Mouse (Mus musculus): ENCODE data around the gene Cnih3.

The Cnih3 gene

DNA sequence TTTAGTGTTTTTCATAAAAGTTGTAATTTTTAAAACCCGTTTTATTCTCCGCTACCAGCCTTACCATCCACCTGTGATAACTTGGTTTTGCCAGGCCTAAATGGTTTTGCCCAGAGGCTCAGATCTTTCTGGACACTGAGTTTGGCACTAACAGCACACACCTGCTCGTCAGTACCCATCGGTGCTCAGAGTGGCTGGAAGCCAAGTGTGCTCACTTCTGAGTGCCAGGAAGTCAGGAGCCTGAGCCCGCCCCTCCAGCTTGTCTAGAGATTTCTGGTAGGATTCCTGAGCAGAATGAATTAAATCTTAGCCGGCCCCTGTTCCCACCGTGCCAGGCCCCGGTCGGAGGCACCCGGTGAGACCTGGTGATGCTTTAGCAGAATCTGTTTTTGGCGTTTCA lies 54.9 kb downstream of the Cnih3 start:
- no peak for DNase-seq

DNA sequence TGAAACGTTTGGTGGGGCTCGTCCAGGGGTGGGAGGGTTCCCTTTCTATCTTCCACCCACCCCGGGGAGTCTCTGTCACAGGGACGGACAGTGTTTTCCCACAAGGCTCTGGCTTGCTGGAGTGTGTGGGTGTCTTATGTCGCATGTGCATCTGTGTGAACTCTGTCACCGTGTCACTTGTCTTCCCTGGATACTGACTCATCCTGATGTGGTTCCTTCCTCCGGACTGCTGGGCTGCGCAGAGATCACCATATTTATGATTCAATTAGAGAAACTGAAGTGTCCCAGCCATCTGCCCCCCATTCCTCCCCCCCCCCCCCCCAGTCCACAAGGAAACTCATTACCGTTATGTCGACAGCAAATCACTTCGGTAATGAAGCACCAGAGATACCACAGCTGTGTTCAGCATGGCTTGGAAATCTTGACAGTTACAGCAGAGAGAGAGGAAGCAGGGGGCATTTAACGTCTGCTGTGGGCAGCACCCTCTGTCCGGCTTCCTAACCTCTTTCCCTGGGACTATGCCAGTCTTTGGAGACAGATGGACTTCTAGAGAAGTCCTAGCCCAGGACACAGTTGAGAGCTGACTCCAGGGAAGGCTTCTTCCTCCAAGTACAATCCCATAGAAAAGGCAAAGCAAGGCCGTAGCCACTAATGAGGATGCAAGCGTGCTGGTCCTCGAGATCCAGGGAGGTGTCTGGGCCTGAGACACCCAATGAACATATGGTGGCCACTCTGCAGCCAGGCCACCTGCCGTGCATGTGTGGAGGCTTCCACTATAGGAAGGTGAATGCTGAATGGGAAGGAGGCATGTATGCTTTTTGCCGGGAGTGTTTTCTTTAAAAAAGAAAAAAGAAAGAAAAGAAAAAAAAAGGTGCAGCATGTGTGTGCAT lies 55.9 kb downstream of the Cnih3 start:
- DNase-seq: no peak

DNA sequence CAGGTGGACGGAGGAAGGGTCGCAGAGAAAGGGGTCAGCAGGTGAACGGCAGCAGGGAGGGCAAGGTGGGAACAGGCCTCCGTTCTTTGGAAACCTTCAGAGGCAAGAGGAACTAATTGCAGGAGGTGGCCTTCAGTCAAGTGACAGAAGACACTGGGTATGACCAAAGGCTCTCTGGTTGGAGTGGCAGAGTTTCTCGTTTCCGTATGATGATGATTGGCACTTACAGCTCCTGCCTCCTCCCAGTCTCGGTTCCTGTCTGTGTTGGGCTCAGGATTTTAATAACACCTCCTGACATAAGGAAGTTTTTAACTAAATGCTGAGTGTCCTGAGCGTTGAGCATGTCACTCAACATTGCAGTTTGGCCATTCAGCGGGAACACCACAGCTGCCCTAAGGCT lies 57.3 kb downstream of the Cnih3 start:
- DNase-seq: no peak

DNA sequence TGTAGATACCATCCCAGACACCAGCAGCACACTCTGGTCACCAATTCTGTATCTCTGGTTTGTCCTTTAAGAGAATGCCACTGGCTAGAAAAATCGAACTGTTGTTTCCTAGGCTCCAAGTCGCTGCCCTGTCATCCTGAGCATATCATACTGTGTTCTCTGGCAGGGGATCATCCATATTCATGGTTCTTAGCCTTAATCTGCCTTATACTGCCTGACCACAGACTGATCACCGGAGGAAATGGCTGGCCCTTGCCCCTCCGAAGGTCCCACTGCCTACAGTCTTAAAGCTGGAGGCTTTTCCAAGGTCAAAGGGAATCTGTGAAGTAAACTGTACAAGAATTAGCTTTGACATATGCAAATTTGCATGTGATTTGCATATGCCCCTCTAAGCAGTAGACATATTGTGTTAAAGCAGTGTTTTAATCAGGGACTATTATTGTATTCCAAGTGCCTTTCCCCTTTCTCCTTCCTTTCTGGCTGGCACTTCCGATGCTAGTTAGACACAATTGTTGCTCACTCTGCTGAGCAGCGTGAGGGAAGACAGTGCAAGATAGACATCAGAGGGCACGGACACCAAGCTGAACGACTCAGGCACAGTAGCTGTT lies 58.3 kb downstream of the Cnih3 start:
- DNase-seq: no peak

DNA sequence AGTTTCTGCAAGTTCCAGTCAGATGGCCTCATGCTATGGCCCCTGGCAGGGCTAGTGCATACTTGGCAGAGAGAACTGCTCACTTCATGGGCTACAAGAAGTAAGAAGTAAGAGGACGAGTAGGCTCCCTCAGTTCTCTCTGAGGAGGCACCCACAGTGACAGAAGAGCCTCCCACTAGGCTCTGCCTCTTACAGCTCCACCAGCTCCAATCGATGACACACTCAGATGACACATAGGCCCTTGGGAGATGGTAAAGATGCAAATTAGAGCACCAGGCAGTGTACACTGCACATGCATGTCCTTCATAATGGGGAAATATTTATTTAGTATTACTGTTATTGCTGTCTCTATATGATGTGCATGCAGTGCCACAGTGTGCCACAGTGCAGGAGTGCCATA lies 62.6 kb downstream of the Cnih3 start:
- DNase-seq: no peak

DNA sequence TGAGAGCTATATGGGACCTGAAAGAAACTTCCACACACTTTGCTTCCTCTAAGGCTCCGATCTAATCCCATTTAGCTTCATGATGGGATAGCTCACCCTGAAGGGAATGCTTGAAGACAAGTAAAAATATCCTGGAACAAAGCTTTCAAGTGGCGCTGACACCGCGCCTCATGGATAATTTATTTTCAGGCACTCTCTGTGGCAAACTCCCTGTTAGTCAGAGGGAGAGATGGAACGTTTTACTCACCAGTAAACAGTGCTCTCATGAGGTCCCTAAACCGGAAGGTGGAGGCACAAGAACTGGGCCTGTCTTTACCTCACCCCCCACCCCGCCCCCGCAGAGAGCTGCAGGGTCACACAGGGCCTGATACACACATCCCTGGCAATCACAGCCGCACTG lies 64.4 kb downstream of the Cnih3 start:
- no peak for DNase-seq

DNA sequence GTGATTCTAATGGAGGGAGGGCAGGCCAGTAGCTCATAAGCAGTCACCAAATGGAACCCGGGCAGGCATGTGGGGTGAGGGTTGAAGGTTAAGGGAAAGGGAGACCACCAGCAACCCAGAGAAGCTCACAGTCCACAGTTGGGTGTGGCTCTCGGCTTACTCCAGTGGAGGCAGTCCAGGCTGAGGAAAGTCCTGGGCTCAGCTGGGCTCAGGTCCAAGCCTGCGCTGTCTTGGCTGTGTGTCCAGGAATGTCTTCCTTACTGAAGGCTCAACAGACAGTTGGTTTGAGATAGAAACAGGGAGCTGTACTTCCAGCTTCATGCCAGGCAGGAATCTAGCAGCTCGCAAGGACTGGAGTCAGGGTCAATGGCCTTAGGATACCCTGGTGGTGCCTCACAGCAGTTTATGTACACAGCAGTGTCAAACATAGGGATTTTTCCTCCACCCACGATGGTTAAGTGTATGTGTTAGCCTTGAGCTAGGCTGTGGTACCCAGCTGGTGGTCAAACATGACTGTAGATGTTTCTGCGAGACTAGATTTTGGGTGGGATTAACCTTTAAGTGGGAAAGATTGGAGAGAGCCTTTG lies 65.6 kb downstream of the Cnih3 start:
- peak; percentile 77 for DNase-seq

DNA sequence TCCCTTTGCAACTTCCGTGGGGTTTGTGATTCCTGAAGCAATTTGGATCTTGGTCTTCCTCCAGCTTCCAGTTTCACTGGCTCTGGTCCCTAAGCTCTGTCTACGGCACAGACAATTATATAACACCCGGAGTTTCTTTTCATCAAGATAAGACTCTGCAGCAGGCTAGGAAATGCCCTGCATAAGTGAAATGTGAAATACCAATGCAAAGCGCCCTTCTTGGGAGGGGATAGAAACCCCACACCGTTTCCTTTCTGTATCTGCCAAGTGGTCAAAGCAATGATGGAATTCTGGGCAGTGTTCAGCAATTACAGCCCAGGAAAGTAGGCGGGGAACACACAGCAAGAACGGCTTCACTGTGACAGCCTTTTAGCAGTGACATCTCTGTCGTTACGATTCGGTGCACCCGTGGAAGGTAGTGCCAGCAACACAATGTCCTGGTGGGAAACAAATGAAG lies 67.7 kb downstream of the Cnih3 start:
- peak; percentile 12 for DNase-seq

DNA sequence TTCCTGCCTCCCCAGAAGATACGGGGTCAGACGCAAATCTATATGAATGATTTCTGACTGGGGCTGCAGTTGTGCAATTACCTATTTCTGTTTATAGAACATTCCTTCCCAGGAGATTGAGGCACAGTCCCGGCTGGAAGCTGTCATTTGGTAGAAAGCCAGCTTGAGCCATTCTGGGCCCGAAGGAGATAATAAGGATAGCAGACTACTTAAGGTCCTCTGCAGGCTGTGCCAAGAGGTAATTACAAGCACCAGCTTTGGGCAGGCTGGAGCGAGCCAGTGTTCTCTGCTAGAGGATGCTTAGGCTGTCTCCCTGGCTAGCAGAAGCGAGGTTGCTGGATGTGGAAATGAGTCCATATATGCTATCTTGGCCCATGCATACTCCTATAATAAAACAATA lies 70.4 kb downstream of the Cnih3 start:
- DNase-seq: no peak

DNA sequence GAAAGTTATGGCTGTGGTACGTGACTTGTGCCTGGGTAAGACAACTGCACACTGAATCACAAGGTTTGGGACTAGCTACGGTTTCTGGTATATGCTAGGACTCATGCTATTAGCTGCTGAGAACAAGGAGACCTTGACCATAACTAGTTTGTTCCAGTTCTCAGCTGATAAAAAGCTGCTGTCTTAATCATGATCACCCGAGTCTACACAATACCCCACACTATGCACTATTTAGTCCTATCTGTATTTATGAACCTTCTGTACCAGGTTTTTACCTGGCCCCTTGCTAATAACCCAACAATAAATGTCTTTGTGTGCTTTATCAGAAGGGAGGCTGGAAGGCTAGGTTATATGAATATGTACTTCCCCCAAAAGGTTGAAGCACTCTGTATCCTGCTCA lies 72.5 kb downstream of the Cnih3 start:
- DNase-seq: no peak

DNA sequence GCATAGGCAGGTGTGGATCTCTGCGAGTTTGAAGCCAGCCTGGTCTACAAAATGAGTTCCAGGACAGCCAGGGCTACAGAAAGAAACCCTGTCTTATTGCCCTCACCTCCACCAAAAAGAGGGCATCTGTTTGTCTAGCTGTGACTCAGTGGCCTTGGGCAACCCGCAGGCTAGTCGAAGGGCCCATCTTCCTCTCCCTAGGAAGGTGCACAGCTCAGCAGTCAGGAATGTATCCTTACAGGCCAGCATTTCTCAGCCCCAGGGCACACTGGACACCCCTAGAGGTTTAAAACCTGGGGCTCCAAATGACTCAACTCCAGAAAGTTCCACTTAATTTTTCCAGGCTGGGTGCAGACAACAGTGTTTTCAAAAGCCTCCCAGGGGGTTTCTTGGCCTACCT lies 73.0 kb downstream of the Cnih3 start:
- DNase-seq: no peak

DNA sequence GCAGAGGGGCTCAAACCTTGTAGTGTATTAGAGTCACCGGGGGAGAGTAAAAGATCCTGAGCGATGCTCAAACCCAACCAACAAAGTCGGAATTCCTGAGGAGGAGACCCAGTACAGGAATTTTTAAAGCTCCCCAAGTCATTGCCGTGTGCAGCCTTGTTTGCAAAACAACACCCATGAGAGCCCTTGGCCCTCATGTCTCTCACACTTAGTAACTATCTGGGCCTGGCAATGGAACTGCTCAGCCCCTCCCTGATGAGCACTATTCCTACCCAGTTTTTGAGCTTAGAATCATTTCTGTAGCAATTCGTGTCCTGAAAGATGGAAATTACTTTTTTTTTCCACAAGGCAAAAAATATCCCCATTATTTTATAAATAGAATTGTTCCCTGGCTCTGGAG lies 74.0 kb downstream of the Cnih3 start:
- no peak for DNase-seq

DNA sequence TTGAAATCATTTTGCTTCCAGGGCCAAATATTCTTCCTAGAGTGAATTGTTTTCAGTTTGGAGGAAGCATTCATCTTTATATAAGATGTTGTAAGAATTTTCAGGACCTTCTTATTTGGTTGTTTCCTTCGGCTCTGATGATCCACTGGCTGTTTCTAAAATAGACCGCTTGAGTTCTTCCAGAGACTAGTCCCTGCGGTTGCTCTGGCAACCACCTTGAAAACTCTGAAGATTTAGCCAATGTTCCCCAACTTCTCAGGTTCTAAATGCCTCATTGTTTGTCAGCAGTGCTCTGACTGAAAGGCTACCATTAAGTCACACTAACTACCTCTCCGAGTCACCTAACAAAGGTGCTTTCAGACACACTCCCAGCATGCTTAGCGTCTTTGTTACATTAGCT lies 80.8 kb downstream of the Cnih3 start:
- DNase-seq: no peak

DNA sequence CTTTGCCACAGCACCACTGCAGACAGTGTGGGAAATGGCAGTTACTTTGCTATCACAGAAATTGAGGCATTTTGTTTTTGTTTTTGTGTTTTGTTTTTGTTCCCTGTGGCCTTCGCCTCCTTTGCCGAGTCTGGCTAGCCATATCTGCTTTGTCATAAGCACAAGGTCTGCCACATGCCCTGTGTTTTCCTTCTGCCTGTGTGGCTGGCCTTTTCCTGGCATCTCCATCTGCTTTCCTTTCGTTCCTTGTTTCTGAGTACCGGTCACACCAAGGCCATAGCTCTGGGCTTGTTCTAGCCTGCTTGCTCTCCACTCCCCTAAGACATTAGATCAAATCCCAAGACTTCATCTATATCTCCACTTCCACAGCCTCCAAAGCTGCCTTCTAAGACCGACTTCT lies 83.0 kb downstream of the Cnih3 start:
- DNase-seq: no peak

DNA sequence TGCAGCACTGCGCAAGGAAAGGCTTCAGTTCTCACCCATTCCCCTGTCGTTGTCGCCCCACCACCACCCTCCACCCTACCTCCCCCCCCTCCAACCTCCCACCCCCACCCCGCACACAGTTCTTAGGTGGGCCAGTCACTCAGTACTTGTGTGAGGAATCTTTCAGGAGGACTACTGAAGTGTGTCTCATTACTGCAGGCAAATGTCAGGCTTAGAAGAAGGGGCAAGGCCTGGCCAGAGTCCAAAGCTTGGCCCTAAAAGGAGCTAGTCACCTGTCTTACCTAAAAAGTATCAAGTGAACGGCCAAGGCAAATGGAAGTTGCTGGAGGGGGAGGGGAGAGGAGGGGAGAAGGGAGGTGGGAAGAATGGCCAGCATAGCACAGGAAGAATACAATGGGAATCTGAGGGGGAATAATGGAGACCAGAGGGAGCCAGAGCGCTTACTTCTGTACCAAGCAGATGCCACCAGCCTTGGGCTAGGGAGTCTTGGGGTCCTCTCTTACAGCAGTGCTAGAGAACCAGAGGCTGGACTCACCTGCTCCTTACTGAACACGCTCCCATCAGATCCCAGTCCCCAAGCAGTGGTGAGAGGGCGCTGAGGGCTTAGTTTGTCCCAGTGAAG lies 88.7 kb downstream of the Cnih3 start:
- peak; percentile 37 for DNase-seq

DNA sequence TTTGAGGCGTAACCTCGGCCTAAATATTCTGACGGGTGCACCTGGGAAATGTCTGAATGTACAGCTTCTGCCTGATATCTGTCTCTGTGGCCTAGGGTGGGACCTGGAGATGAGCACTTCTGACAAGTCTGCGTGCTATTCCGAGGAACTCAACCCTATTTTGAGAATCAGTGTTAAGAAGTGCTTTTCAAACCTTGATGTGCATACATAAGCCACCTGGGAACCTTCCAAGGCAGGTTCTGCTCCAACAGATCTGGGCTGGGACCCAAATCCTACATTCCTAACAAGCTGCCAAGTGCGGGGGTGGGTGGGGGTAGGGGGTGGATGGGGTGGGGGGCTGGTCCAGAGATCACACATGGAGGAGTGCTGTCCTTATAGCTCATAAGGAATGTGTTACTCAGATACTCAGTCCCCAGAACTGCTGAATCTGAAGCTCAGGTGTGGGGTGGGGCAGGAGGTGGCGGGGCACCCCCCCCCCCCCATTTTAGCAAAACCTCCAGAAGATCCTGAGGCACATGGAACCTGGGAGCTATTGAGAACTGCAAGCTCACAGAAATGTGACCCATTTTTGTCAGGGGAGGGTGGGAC lies 89.3 kb downstream of the Cnih3 start:
- peak; percentile 20 for DNase-seq

DNA sequence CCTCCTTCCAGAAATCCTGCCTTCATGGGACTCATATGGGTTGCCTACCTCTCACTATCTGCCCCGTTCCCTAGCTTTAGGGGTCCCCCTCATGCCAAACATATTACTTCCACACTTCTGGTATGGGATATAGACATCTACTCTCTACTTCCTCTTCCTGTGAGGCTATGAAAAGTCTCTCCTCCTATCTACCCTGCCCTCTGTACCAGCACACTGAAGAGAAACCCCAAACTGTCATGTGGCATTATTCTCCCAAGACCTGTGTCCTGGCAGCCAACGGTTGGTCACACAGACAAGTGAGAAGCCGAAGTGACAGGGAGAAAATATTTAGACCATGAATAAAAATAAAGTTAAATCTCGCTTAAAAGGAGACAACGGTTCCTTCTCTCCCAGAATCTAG lies 92.6 kb downstream of the Cnih3 start:
- DNase-seq: no peak

DNA sequence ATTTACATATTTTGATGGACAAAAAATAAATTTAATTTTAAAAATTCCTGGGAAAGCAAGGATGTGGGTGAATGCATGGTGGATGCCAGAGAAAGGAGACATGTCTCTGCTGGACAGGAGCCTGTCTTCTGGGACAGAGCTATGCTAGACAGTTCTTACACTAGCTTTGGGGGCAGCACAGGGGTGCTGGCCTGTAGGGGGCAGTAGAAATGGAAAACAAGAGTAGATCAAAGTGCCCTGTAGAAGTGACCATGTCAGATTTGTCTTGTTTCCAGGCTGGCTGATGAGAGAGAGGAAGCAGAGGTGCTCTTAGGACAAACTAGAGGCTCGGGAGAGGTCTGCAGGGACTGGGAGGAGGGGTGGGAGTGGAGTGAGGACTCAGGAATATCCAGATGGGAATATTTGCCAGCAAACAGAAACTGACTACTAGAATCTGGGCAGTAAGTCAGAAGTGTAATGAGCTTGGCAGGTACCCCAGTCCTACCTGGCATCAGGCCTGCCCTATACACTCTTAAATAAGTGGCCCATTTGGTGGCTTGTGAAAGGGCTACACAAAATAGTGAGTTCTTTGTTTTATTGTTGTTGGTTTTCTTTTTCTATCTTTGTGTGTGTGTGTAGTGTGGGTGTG lies 93.3 kb downstream of the Cnih3 start:
- peak; percentile 19 for DNase-seq

DNA sequence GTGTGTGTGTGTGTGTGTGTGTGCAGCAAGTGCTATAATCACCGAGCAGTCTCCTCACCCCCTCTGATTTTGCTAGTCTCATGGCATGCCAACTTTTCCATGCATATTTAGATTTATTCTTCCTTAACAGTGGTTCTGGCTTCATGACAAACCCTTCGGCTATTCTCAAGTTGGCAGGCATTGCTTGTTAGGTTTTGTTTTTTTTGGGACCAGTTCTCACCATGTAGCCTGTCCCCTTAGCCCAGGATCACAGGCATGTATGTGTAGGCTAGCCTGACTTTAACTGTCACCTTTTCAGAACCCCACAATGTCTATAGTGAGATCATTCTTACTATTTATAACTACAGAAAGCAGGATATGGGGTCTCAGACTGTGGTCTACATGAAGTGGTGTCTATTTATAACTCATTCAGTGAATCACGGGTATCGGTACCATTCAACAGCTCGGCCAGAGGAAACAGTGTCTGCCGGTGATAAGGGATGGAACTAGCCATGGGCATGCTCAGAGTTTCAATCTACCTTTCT lies 94.2 kb downstream of the Cnih3 start:
- DNase-seq: no peak

DNA sequence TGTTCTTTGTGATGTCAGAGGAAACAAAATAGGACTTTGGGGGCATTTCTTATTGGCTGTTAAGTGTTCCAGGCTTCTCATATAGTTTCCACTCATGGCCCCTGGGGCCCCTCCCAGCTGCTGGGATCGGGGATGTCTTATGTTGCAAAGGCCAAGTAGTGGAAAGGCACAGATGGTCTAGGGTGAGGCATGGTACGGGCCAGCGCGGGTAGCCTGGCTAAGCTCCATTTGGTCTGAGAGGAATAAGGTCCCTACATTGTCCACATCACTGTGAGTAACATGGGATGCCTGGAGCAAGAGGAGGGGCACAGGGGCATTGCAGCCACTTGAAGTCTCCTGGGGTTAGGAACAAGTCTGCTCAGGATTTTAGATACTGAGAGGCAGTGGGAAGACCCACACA lies 95.1 kb downstream of the Cnih3 start:
- no peak for DNase-seq

DNA sequence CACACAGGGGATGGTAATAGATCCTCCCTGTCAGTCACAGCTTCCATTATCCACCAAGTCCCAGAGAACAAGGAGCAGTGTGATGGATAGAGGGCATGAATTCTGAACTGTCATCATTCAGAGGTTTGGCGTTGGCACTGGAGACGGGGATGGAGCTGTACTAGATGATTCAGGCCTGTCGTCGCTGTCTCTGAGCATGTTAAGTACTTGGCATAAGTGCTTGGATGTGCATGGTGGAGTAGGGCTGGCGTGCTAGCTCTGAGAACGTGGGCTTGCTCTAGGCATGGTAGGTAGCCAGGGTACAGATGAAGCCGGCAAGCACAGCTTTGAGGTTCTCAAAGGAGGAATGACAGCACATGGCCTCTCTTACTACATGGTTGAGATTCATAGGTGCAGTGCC lies 95.6 kb downstream of the Cnih3 start:
- no peak for DNase-seq

DNA sequence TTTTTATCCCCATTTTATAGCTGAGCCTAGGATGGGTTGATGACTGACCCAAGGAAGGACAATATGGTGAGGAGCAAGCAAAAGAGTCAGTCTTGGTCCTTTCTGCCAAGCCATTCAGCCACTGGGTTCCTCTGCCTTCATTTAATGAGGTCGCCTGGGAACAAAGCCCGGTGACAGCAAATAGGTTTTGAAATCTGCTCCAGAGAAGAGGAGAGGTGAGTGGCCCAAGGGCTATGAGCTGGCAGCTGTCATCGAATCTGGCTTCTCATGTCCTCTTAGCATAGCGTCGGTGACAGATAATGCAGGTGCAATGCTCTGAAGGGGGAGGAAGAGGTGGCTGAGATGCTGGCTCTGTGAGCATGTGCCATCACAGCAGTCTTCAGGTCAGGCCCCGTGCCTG lies 100.7 kb downstream of the Cnih3 start:
- DNase-seq: no peak

DNA sequence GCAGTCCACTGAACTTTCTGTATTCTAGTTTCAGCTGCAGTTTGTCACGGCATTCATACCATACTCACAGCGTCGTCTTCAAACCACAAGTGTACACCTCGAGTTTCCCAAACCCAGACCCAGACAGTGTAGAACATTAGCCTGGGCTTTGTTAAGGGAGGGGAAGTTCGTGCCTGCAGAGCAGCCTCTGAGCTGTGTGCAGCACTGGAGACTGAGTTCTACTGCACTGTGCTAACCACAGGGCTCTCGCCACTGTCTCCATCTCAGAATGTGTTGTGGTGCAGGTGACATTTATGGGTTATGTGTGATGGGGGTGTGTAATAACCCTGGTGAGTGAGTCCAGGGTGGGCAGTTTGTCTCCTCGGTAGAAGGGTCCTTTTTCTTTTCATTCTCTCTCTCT lies 104.5 kb downstream of the Cnih3 start:
- no peak for DNase-seq

All from lung, postnatal 10 days (tissue).